ENCODE assay signal across 30 mouse cellular contexts in genomic region chr5:103598264-103598663, GRCm38 (mm10). TPM values are rescaled to one million over a fixed set of nuclear protein-coding genes. Genes with fewer than 3 reads are reported as not detected.
DNase-seq lines count a peak whose midpoint lies in the region; ATAC-seq lines count a peak whose summit lies in the region.
"Had no signal": no experiment of that assay in that cellular context is flagged by ENCODE, and none has a peak within 500 bp of the region (broad histone marks: within the 10 kb centered on the region; RNA-seq: fewer than 3 reads in every experiment).

No protein-coding gene starts in this region.

- H3K4me1 ChIP-seq in heart, embryonic 13.5 days, result peaks cover 42% of the 10 kb centered on the region
- peaks cover 27% of the 10 kb centered on the region for H3K4me1 ChIP-seq in limb, embryonic 13.5 days
- peaks cover 7% of the 10 kb centered on the region; the same call in 1 of the 2 replicates for H3K4me1 ChIP-seq in limb, embryonic 10.5 days
- H3K4me1 ChIP-seq: intestine, embryonic 15.5 days had no signal

- 50% methylated on average over 9 of the region's 9 CpGs for WGBS in heart, embryonic 13.5 days
- WGBS in limb, embryonic 13.5 days, result 78% methylated on average over 9 of the region's 9 CpGs
- WGBS in limb, embryonic 10.5 days, result 94% methylated on average over 9 of the region's 9 CpGs

- peak; percentile 34 to 45 for DNase-seq in cerebellum, postnatal 14 days
- no peak for DNase-seq in heart, adult 18-20 months
- DNase-seq in limb, embryonic 10.5 days (ENCODE audit: low spot score), result no peak
- DNase-seq: adrenal gland, postnatal 25 days; B cell, adult 2 months; gastrocnemius, postnatal 36 days; heart, postnatal 36 days; layer of hippocampus, postnatal 36 days; left cerebral cortex, postnatal 4 days; retina, postnatal 1 day; right cerebral cortex, postnatal 14 days had no signal

- no peak for ATAC-seq in cerebellum, adult (ENCODE audit: insufficient number of reproducible peaks, low FRiP score, low TSS enrichment)
- ATAC-seq in heart, embryonic 13.5 days (ENCODE audit: extremely low read depth, insufficient number of reproducible peaks, low FRiP score, low TSS enrichment), result no peak
- ATAC-seq in limb, embryonic 13.5 days (ENCODE audit: low FRiP score, low read depth), result no peak
- ATAC-seq: forebrain, embryonic 13.5 days; hindbrain, postnatal 0 days; intestine, embryonic 15.5 days; midbrain, embryonic 15.5 days had no signal

- peak overlapping the region; percentile 42 for H3K27ac ChIP-seq in heart, embryonic 13.5 days (replicated peaks)
- peak overlapping the region; percentile 10; the same call in 1 of the 2 replicates for H3K27ac ChIP-seq in limb, embryonic 13.5 days
- H3K27ac ChIP-seq in limb, embryonic 10.5 days, result no peak overlapping the region
- H3K27ac ChIP-seq: forebrain, embryonic 13.5 days; hindbrain, embryonic 12.5 days; hindbrain, postnatal 0 days; intestine, embryonic 15.5 days; lung, embryonic 15.5 days; midbrain, embryonic 10.5 days; midbrain, embryonic 15.5 days; neural tube, embryonic 15.5 days had no signal

- no peaks in the 10 kb centered on the region for H3K9me3 ChIP-seq in heart, embryonic 13.5 days
- H3K9me3 ChIP-seq in limb, embryonic 13.5 days, result no peaks in the 10 kb centered on the region
- no peaks in the 10 kb centered on the region for H3K9me3 ChIP-seq in limb, embryonic 10.5 days (replicated peaks)
- H3K9me3 ChIP-seq: forebrain, embryonic 13.5 days; hindbrain, embryonic 12.5 days; intestine, embryonic 15.5 days; lung, embryonic 15.5 days; midbrain, embryonic 10.5 days; midbrain, embryonic 15.5 days; neural tube, embryonic 15.5 days had no signal

- no peak overlapping the region for H3K4me2 ChIP-seq in heart, embryonic 13.5 days
- no peak overlapping the region for H3K4me2 ChIP-seq in limb, embryonic 13.5 days (replicated peaks)
- H3K4me2 ChIP-seq: forebrain, embryonic 13.5 days; hindbrain, embryonic 12.5 days; intestine, embryonic 15.5 days; liver, embryonic 11.5 days; lung, embryonic 15.5 days; midbrain, embryonic 15.5 days; neural tube, embryonic 15.5 days had no signal

- H3K27me3 ChIP-seq in heart, embryonic 13.5 days (replicated peaks), result no peaks in the 10 kb centered on the region
- no peaks in the 10 kb centered on the region for H3K27me3 ChIP-seq in limb, embryonic 13.5 days
- H3K27me3 ChIP-seq in limb, embryonic 10.5 days (ENCODE audit: low read depth, poor library complexity, severe bottlenecking), result no peaks in the 10 kb centered on the region
- H3K27me3 ChIP-seq: forebrain, embryonic 13.5 days; hindbrain, embryonic 12.5 days; intestine, embryonic 15.5 days; lung, embryonic 15.5 days; midbrain, embryonic 15.5 days; neural tube, embryonic 15.5 days had no signal

- H3K4me3 ChIP-seq in heart, embryonic 13.5 days, result no peak overlapping the region
- H3K4me3 ChIP-seq in limb, embryonic 13.5 days, result no peak overlapping the region
- H3K4me3 ChIP-seq in limb, embryonic 10.5 days, result no peak overlapping the region
- H3K4me3 ChIP-seq: forebrain, embryonic 13.5 days; hindbrain, embryonic 12.5 days; intestine, embryonic 15.5 days; lung, embryonic 15.5 days; midbrain, embryonic 10.5 days; midbrain, embryonic 15.5 days; neural tube, embryonic 15.5 days had no signal

- H3K9ac ChIP-seq in heart, embryonic 13.5 days, result no peak overlapping the region
- H3K9ac ChIP-seq in limb, embryonic 13.5 days, result no peak overlapping the region
- H3K9ac ChIP-seq: forebrain, embryonic 13.5 days; hindbrain, embryonic 12.5 days; intestine, embryonic 15.5 days; lung, embryonic 15.5 days; midbrain, embryonic 15.5 days; neural tube, embryonic 15.5 days had no signal

- peaks cover 7% of the 10 kb centered on the region; the same call in 1 of the 2 replicates for H3K36me3 ChIP-seq in heart, embryonic 13.5 days
- H3K36me3 ChIP-seq in limb, embryonic 13.5 days, result no peaks in the 10 kb centered on the region
- 0 out of 2 replicates have a peak, but pooled peaks cover 2% of the 10 kb centered on the region for H3K36me3 ChIP-seq in limb, embryonic 10.5 days
- H3K36me3 ChIP-seq: hindbrain, embryonic 12.5 days; intestine, embryonic 15.5 days; lung, embryonic 15.5 days; midbrain, embryonic 15.5 days; neural tube, embryonic 15.5 days had no signal

RNA-seq across cellular contexts. Expression of gene Slc10a6, which starts 30.9 kb away (rescaled TPM):
- 0.49 and 0.57 TPM in 2 replicates for polyA plus RNA-seq in heart, embryonic 13.5 days (2015; fragmentation: Nextera tagmentation; extraction: Ambion mirVana)
- 10 to 100 TPM in 1 of 2 experiments, 1 to 10 TPM in 1; 8.2 to 10.1 TPM for total RNA-seq in heart, adult 18-20 months (2021)
- polyA plus RNA-seq in limb, embryonic 13.5 days (2015; fragmentation: Nextera tagmentation; extraction: Ambion mirVana), result 0.20 TPM in 1 of 2 replicates, not detected in the other
- polyA plus RNA-seq in limb, embryonic 10.5 days (2016; fragmentation: Nextera tagmentation; extraction: Ambion mirVana), result not detected in 2 replicates
- total RNA-seq: layer of hippocampus, postnatal 36 days; left cerebral cortex, postnatal 4 days; megakaryocyte progenitor cell, adult 5-6 weeks had no signal
- polyA plus RNA-seq: cortical plate, adult 2 months; forebrain, embryonic 13.5 days; liver, embryonic 16.5 days; midbrain, embryonic 10.5 days had no signal

RNA-seq across cellular contexts. Expression of gene 1700016H13Rik, which starts 57.5 kb away (rescaled TPM):
- polyA plus RNA-seq in heart, embryonic 13.5 days (2015; fragmentation: Nextera tagmentation; extraction: Ambion mirVana), result 0.20 TPM in 1 of 2 replicates, not detected in the other
- not detected for total RNA-seq in heart, adult 18-20 months (2021)
- not detected in 2 replicates for polyA plus RNA-seq in limb, embryonic 13.5 days (2015; fragmentation: Nextera tagmentation; extraction: Ambion mirVana)
- polyA plus RNA-seq in limb, embryonic 10.5 days (2016; fragmentation: Nextera tagmentation; extraction: Ambion mirVana), result 0.16 and 0.20 TPM in 2 replicates
- total RNA-seq: adrenal gland, adult 18-20 months; adrenal gland, postnatal 25 days; heart, adult 8-10 months; heart, postnatal 36 days; layer of hippocampus, postnatal 36 days had no signal
- polyA plus RNA-seq: cortical plate, adult 2 months; hindbrain, embryonic 12.5 days; hindbrain, postnatal 0 days; kidney, adult 2 months; liver, embryonic 16.5 days; small intestine, adult 2 months had no signal

Comparison
In these comparisons a context has a peak if more than half of its experiments do, and no peak if none do; other contexts are left out.
1. DNase-seq: peak in cerebellum, postnatal 14 days (2 of 2); none in heart, adult 18-20 months (0 of 2) and limb, embryonic 10.5 days (single experiment).